Mouse (Mus musculus) olfactory bulb, adult 2 months (tissue): ENCODE data around the gene Dgkb. TPM values are rescaled to one million over a fixed set of nuclear protein-coding genes. Genes with fewer than 3 reads are reported as not detected.

ENCODE experiments used
- H3K27ac ChIP-seq: fragments of 200-500 bp; 2 replicates; pipeline ENCODE4 v1.5.1; 2012; ENCODE audit warnings: low read depth, low read length; ENCODE audit not compliant: insufficient read depth
- H3K4me1 ChIP-seq: fragments of 200-500 bp; 2 replicates; pipeline ENCODE4 v1.6.1; 2012; ENCODE audit warnings: low read length; ENCODE audit not compliant: control insufficient read depth, insufficient read depth
- H3K4me3 ChIP-seq: fragments of 200-500 bp; 2 replicates; pipeline ENCODE4 v1.5.1; 2012; ENCODE audit warnings: mild to moderate bottlenecking, low read depth, low read length, moderate library complexity; ENCODE audit not compliant: insufficient read depth
- CTCF ChIP-seq: fragments of 200-500 bp; IDR thresholded peaks from 2 replicates; pipeline ENCODE4 v1.5.1; 2012; ENCODE audit warnings: low read depth, mild to moderate bottlenecking, low read length, moderate library complexity; ENCODE audit not compliant: insufficient read depth
- POLR2A ChIP-seq: fragments of 200-500 bp; IDR thresholded peaks from 2 replicates; pipeline ENCODE4 v1.6.1; 2012; ENCODE audit warnings: mild to moderate bottlenecking, low read depth, low read length, moderate library complexity; ENCODE audit not compliant: insufficient read depth
- WGBS: fragments of 180-500 bp; shearing (Covaris S2); methylation state at CpG from one replicate; pipeline ENCODE4 v1.1.7; 2018; 5-methylcytosine and 5-hydroxymethylcytosine counted together
- polyA plus RNA-seq: library from polyadenylated mRNA; stranded (reverse); fragments of >200 nt; gene quantifications from 2 replicates; pipeline ENCODE4 v1.2.4, GENCODE M21; 2012; ENCODE audit warnings: low replicate concordance; ENCODE audit not compliant: missing spikeins, insufficient read depth, insufficient read length

Gene Dgkb
- polyA plus RNA-seq, result 165 TPM in 1 of 2 replicates, not detected in the other

GRCm38 (mm10) chr12:37817426-37817825 is at the start of gene Dgkb:
Gene Dgkb, plus strand, starts transcription at chr12:37817726.
- Histone ChIP-seq H3K27ac (no peak within 1 kb of the TSS), H3K4me3 (no peak within 1 kb of the TSS), H3K4me1 (no peaks in the 10 kb centered on the region)
- WGBS, result 86% methylated on average over 3 of the region's 3 CpGs
- TF ChIP-seq POLR2A, result no peak
- TF ChIP-seq CTCF, result no peak

- H3K4me3 ChIP-seq, result no peak overlapping the region
- H3K27ac ChIP-seq, result no peak overlapping the region
Observed at GRCm38 (mm10) chr12:37769844-37770243, 47.7 kb upstream of the Dgkb start.

GRCm38 (mm10) chr12:37773681-37774357 is 43.7 kb upstream of the Dgkb start:
- 5% methylated on average over 8 of the region's 8 CpGs for WGBS

More at GRCm38 (mm10) chr12:37769844-37770243, 47.7 kb upstream of the Dgkb start:
- TF ChIP-seq CTCF, result no peak
- TF ChIP-seq POLR2A, result no peak
- WGBS, result 36% methylated on average over 1 of the region's 1 CpGs
- H3K4me1 ChIP-seq, result no peaks in the 10 kb centered on the region

GRCm38 (mm10) chr12:37774591-37774990 is 42.9 kb upstream of the Dgkb start:
- peak overlapping the region; percentile 87 for H3K27ac ChIP-seq
- H3K4me1 ChIP-seq, result no peaks in the 10 kb centered on the region
- no peak overlapping the region for H3K4me3 ChIP-seq
- WGBS, result 55% methylated on average over 2 of the region's 2 CpGs
- TF ChIP-seq CTCF (no peak), POLR2A (no peak)

More at GRCm38 (mm10) chr12:37773681-37774357, 43.7 kb upstream of the Dgkb start:
- TF ChIP-seq CTCF, result no peak
- TF ChIP-seq POLR2A, result no peak
- H3K4me3 ChIP-seq, result no peak overlapping the region
- H3K4me1 ChIP-seq, result no peaks in the 10 kb centered on the region
- H3K27ac ChIP-seq, result peak overlapping the region; percentile 71

DNA sequence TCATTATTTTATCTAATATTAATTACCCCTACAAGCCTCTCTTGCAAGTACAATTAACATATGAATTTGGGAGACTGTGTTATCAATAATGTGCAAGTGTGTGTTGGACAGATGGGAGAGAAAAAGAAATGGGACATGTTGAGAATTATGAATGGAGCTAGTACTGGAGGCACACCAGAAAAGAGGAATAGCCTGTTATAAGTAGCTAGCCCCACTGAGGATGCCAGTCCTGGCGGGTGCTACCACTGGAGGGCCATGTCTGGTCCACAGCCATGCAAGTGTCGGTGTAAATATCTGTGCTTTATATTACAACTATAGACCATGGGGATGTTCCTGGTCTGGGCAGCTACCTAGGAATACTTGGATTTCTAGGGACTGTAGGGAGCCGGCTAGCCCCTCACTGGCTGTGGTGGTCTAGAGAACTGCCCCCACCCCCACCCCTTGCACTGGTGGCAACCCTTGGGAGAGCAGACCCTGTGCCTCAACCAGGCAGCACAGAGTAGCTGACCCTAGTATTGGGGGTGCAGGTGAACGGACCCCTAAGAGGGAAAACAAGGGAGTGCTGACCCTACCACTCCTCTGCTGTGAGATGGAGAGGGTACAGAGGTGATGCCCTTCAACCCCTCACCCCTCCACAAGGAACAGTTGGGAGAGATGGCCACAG is 21.1 kb upstream of the Dgkb start:
- no peak overlapping the region for H3K4me3 ChIP-seq
- WGBS, result 92% methylated on average over 4 of the region's 4 CpGs
- no peaks in the 10 kb centered on the region for H3K4me1 ChIP-seq
- H3K27ac ChIP-seq, result no peak overlapping the region
- TF ChIP-seq POLR2A (no peak), CTCF (no peak)

DNA sequence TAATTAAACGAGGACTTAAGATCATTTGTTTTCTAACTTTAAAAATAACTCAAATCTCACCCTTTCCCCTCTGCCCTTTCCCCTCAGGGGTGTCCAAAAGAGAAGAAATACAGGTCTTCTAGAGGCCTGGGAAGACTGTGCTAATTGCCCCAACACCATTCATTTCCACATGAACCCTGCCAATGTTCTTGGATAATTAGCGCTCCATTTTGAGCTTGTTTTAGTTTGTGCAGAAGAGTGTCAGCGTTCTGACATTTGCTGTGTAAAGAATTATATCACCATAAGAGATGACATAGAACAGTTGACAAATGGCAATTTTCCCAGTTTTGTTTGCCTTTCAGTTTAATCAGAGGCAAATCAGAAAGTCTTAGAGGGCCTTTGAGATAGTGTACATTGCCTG is 3.4 kb upstream of the Dgkb start:
- 53% methylated on average over 3 of the region's 3 CpGs for WGBS

GRCm38 (mm10) chr12:37821052-37821810 is 3.7 kb downstream of the Dgkb start:
- Histone ChIP-seq H3K27ac (no peak overlapping the region), H3K4me1 (no peaks in the 10 kb centered on the region), H3K4me3 (no peak overlapping the region)
- 79% methylated on average over 8 of the region's 8 CpGs for WGBS
- TF ChIP-seq CTCF (no peak), POLR2A (no peak)

More for the DNA sequence above, 3.4 kb upstream of the Dgkb start:
- no peaks in the 10 kb centered on the region for H3K4me1 ChIP-seq
- TF ChIP-seq CTCF, result no peak
- TF ChIP-seq POLR2A, result no peak
- H3K27ac ChIP-seq, result no peak overlapping the region
- H3K4me3 ChIP-seq, result no peak overlapping the region

DNA sequence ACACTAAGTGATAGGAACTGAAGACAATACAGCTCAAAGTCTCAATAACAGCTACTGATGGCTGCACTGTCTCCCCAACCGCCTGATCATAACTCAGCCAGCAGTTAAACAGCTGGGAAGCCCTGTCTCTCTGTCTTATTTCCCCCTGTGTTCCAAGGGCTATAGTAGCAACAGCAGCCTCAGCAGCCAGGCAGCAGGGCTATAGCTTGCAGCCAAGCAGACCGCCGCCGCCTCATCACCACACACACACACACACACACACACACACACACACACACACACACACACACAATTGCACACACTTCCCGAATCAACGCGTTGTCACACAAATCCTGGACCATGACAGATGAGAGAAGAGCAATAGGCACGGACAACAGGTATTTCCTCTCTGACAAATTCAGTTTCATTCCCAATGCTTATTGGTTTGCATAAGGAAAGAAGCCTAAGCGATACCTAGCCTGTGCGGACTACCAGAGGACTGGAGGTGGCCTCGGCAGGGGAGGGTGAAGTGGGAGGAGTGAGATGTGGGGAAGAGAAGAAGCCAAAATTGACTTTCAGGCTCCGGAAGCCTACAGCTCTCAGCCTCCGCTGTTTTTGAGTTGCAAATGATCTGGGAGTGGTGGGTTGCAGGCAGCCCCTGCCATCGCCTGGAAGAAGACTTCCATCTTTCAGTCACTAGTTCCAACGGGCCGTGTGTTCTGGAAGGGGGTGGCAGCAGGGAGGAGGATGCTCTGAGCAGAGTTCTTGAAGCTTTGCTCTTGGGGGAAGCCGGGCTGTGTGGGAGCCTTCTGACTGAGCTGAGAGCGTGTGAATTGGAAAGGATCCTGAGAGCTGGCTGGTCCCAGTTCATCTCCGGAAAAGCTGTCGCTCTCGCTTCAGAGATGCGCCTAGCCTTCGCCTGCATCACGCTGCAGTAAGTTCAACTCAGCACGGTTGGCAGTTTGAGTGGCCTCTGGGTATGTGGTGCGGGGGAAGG is 62.8 kb downstream of the Dgkb start:
- peak overlapping the region; percentile 81 for H3K27ac ChIP-seq
- TF ChIP-seq POLR2A (no peak), CTCF (no peak)
- H3K4me1 ChIP-seq, result no peaks in the 10 kb centered on the region
- H3K4me3 ChIP-seq, result peak overlapping the region; percentile 59
- WGBS, result 3% methylated on average over 26 of the region's 26 CpGs
